Mouse (Mus musculus) skeletal muscle tissue, adult 2 months (tissue): ENCODE data around the gene Itgam.

Source experiments
- DNase-seq: peaks from one replicate; pipeline ENCODE4 v3.0.0-alpha.2; 2012; ENCODE audit warnings: low read depth, low spot score

The Itgam gene

DNA sequence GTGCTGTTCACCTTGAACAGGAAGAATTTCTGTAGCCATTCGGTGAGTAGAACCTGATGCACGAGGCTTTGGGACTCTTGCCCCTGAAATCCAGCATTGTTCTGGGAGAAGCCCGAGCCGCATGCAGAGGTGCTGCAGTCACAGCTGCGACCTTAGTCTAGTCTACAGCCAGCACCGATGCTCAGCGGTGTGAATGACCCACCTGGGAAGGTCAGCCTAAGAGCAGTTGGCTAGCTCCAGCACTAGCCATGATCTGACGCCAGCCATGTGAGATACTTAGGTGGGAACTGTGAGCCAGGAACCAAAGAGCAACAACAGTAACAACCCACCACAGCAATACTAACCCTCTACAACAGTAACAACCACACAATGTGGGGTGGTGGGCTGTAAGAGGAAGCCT lies 4.6 kb upstream of the Itgam start:
- no peak for DNase-seq

DNA sequence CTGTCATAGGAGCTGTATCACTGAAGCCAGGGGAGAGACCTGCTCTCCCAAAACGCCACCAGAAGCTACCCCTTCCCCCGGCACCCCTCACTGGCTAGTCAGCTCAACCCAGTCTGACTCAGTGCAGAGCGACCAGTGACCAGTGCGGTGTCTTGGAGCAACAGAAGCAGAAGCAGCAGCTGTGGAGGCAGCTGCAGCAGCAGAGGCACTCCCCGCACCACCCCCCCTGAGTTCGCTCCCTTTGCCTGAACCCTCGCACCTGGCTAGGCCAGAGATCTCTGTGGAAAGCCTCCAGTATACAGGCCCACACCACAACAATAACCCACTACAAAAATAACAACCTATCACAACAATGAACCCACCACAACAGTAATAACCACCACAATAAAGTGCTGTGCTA lies 3.9 kb upstream of the Itgam start:
- no peak for DNase-seq

DNA sequence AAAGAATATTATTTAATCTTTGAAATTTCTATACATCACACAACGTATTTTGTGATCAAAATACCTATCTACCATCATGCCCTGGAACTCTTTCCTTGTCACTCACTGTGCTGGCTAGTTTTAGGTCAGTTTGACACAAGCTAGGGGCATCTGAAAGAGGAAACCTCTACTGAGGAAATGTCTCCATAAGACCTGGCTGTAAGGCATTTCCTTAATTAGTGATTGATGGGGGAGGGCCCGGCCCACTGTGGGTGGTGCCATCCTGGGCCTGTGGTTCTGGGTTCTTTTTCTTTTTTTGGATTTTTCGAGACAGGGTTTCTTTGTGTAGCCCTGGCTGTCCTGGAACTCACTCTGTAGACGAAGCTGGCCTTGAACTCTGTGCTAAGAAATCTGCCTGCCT lies 3.3 kb upstream of the Itgam start:
- no peak for DNase-seq

DNA sequence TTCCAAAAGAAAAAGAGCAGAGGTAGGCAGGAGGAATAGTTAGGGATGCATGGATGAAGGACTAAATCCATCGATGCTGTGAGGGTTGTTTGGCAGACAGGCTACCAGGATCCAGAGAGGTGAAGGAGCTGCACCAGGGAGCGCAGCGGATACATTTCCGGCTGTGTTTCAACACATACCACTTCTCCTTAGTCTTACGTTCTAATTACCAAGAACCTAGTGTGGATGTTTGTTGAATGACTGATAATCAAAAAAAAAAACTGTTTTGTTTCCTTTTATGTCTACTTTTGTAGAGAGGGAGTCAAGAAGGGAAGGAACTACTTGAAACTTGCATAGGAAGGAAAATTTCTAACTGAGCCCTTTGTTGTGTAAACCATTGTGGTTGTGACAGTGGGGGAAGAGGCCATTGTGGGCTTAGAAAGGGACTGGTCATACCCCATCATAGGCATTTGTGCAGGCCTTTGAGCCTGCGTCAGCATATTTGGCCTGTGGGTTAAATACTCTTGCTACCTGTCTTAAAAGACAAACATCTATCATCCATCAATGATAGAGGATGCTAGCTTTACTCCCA lies 856 bp downstream of the Itgam start:
- DNase-seq: no peak

DNA sequence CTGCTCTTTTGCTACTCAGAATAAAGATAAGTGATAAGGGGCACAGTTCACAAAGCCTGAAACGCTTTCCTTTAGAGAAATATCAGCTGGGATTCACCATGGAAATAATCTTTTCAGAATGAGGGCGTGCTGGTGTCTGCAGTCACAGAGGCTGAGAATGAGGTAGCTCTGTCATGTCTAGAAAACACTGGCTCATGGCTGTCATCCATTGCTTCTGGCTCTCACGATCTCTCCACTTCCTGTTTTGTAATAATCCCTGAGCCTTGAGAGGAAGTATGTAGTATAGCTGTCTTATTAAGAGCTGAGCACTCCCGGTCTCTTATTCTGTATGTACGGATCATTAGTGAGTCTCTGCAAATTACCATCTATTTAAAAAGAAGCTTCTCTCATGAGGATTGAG lies 3.1 kb downstream of the Itgam start:
- DNase-seq: no peak

GRCm38 (mm10) chr7:128067847-128068246 lies 5.4 kb downstream of the Itgam start:
- DNase-seq: no peak

- no peak for DNase-seq
Measured at GRCm38 (mm10) chr7:128069844-128070243, 7.4 kb downstream of the Itgam start.

- DNase-seq: no peak
Measured at GRCm38 (mm10) chr7:128071816-128072215, 9.4 kb downstream of the Itgam start.

DNA sequence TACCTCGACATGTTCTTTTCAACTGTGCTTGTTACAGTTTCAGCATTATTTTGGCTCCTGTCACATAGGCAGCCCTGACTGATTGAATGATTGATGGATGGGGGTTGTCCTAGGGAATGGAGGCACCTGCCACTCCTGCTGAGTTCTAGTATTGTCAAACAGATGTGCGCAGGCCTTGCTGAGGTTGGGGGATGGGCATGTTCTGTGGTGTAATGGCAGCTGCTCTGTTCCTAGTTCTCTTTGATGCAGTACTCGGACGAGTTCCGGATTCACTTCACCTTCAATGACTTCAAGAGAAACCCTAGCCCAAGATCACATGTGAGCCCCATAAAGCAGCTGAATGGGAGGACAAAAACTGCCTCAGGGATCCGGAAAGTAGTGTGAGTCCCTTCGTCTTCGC lies 17.6 kb downstream of the Itgam start:
- no peak for DNase-seq

- DNase-seq: no peak
Measured at GRCm38 (mm10) chr7:128089141-128089540, 26.7 kb downstream of the Itgam start.

GRCm38 (mm10) chr7:128098135-128098534 lies 35.7 kb downstream of the Itgam start:
- DNase-seq: no peak

DNA sequence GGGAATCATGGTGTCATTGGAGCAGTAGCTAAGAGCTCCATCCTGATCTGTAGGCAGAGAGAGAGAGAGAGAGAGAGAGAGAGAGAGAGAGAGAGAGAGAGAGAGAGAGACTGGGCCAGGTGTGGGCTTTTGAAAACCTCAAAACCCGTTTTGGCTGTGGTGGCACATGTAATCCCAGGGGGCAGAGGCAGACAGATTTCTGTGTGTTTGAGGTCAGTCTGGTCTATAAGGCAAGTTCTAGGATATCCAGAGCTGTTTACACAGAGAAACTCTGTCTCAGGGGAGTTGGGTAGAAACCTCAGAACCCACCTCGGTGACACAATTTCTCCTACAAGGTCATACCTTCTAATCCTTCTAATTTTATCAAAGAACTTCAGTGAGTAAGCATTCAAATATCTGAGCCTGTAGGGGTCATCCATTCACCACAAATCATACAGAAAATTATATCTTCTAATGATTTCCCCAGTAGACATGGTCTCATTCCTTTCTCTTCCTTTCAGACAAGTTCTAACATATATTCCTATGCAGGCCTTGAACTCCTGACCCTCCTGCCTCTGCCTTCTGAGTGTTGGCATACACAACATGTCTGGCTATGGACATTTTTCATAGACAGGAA lies 38.4 kb downstream of the Itgam start:
- DNase-seq: no peak

GRCm38 (mm10) chr7:128105246-128105645 lies 42.8 kb downstream of the Itgam start:
- no peak for DNase-seq

- DNase-seq: no peak
Measured at GRCm38 (mm10) chr7:128107462-128107861, 45.0 kb downstream of the Itgam start.

- no peak for DNase-seq
Measured at GRCm38 (mm10) chr7:128110314-128110713, 47.9 kb downstream of the Itgam start.

GRCm38 (mm10) chr7:128112131-128112530 lies 49.7 kb downstream of the Itgam start:
- no peak for DNase-seq

- DNase-seq: no peak
Measured at GRCm38 (mm10) chr7:128114371-128115105, 52.1 kb downstream of the Itgam start.

GRCm38 (mm10) chr7:128115211-128115958 lies 52.9 kb downstream of the Itgam start:
- DNase-seq: no peak

GRCm38 (mm10) chr7:128116396-128116795 lies 54.0 kb downstream of the Itgam start:
- DNase-seq: no peak

DNA sequence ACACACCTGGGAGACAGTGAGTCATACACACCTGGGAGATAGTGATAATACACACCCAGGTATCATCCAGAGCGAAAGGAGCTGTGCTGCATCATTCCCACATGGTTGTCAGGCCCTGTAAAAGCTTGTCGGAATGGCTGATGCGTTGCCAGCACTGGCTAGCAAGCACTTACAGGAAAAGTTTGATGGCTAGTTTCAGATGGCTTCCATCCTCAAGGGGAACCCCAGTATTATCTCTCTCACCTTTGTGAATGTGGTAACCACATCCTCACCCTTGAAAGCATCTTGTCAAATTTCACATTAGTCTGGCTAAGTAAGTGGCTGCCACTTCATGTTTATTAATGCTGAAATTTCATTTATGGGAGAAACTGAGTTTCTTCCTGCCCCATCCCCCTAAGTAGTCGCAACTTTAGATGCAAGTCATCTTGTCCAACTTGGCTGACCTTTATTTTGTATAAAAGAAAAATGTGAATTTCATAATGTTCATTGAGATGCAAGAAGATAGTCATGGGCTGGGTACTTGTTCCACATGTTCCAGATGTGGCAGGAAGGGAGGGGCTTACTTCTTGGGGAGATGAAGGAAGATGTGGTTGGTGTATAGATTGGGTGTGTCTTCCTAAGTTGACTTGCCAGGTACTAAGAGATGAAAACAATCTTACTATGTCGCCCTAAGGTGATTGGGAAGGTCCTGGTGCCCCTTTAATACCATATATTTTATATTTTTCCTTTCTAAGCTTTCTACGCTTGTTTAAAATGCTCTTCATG lies 57.5 kb downstream of the Itgam start:
- no peak for DNase-seq
